Mouse (Mus musculus): Measurements from ENCODE around the gene Endov.
A peak's percentile ranks its signal among the peaks of the same experiment; 100 is the strongest.

Endov gene

GRCm38 (mm10) chr11:119516677-119517361 lies 25.7 kb downstream of the Endov start:
- DNase-seq (ENCODE audit: low spot score) = no peak

GRCm38 (mm10) chr11:119519387-119519786 lies 28.2 kb downstream of the Endov start:
- no peak for DNase-seq (ENCODE audit: low spot score)

- DNase-seq (ENCODE audit: low spot score) = peak; percentile 23
These were observed 29.0 kb downstream of the Endov start for GRCm38 (mm10) chr11:119520005-119520712.

GRCm38 (mm10) chr11:119520713-119521063 lies 29.5 kb downstream of the Endov start:
- no peak for DNase-seq (ENCODE audit: low spot score)

GRCm38 (mm10) chr11:119521920-119522710 lies 31.0 kb downstream of the Endov start:
- DNase-seq (ENCODE audit: low spot score) = peak; percentile 80

- peak; percentile 73 for DNase-seq (ENCODE audit: low spot score)
These were observed 31.6 kb downstream of the Endov start for GRCm38 (mm10) chr11:119522779-119523178.

GRCm38 (mm10) chr11:119523392-119523791 lies 32.2 kb downstream of the Endov start:
- DNase-seq (ENCODE audit: low spot score) = no peak

GRCm38 (mm10) chr11:119524545-119524949 lies 33.4 kb downstream of the Endov start:
- DNase-seq (ENCODE audit: low spot score) = peak; percentile 92

- no peak for DNase-seq (ENCODE audit: low spot score)
These were observed 35.2 kb downstream of the Endov start for GRCm38 (mm10) chr11:119526068-119526966.

GRCm38 (mm10) chr11:119528930-119529329 lies 37.8 kb downstream of the Endov start:
- DNase-seq (ENCODE audit: low spot score) = no peak

GRCm38 (mm10) chr11:119532460-119532859 lies 41.3 kb downstream of the Endov start:
- DNase-seq (ENCODE audit: low spot score) = no peak

GRCm38 (mm10) chr11:119533745-119534144 lies 42.6 kb downstream of the Endov start:
- DNase-seq (ENCODE audit: low spot score) = no peak

- no peak for DNase-seq (ENCODE audit: low spot score)
These were observed 48.8 kb downstream of the Endov start for GRCm38 (mm10) chr11:119539944-119540343.

GRCm38 (mm10) chr11:119540560-119540959 lies 49.4 kb downstream of the Endov start:
- no peak for DNase-seq (ENCODE audit: low spot score)

- no peak for DNase-seq (ENCODE audit: low spot score)
These were observed 49.9 kb downstream of the Endov start for GRCm38 (mm10) chr11:119541082-119541481.

GRCm38 (mm10) chr11:119542371-119542770 lies 51.2 kb downstream of the Endov start:
- DNase-seq (ENCODE audit: low spot score) = no peak

GRCm38 (mm10) chr11:119542886-119543285 lies 51.7 kb downstream of the Endov start:
- DNase-seq (ENCODE audit: low spot score) = no peak

GRCm38 (mm10) chr11:119543816-119544517 lies 52.8 kb downstream of the Endov start:
- no peak for DNase-seq (ENCODE audit: low spot score)

- no peak for DNase-seq (ENCODE audit: low spot score)
These were observed 53.5 kb downstream of the Endov start for GRCm38 (mm10) chr11:119544518-119545105.

GRCm38 (mm10) chr11:119545281-119545680 lies 54.1 kb downstream of the Endov start:
- DNase-seq (ENCODE audit: low spot score) = no peak

Data from lung, postnatal 25 days (tissue).